Mouse (Mus musculus) mesoderm, embryonic 11.5 days (tissue): ENCODE data around the gene Tmem206.

Experiments
- DNase-seq: peaks from one replicate; pipeline ENCODE4 v3.0.0-alpha.2; 2012; ENCODE audit warnings: low read depth, low spot score

The Tmem206 gene

GRCm38 (mm10) chr1:191396897-191397849 lies 71.5 kb downstream of the Tmem206 start:
- peak; percentile 99 for DNase-seq
